Mouse (Mus musculus): Measurements from ENCODE around the gene Gm26657. TPM values are rescaled to one million over a fixed set of nuclear protein-coding genes. Genes with fewer than 3 reads are reported as not detected.

Gene Gm26657
- not detected in 2 replicates for polyA plus RNA-seq (2016; fragmentation: Nextera tagmentation; extraction: Ambion mirVana)

GRCm38 (mm10) chr4:56740020-56740485 lies at the start of gene Gm26657:
Gm26657 (plus strand) TSS chr4:56740070.
- no peak within 1 kb of the TSS for H3K4me3 ChIP-seq (replicated peaks)
- no peaks in the 10 kb centered on the region for H3K4me1 ChIP-seq
- H3K27me3 ChIP-seq, result no peaks in the 10 kb centered on the region
- WGBS, result 89% methylated on average over 18 of the region's 18 CpGs
- H3K36me3 ChIP-seq (replicated peaks), result peaks cover 11% of the 10 kb centered on the region
- H3K4me2 ChIP-seq, result no peak within 1 kb of the TSS
- H3K27ac ChIP-seq, result no peak within 1 kb of the TSS
- ATAC-seq (ENCODE audit: low FRiP score), result no peak
- H3K9ac ChIP-seq, result no peak within 1 kb of the TSS
- peaks cover 4% of the 10 kb centered on the region; the same call in 1 of the 2 replicates for H3K9me3 ChIP-seq

GRCm38 (mm10) chr4:56696401-56696800 lies 43.5 kb upstream of the Gm26657 start:
- Histone ChIP-seq H3K27ac (no peak overlapping the region), H3K4me1 (no peaks in the 10 kb centered on the region), H3K4me2 (no peak overlapping the region), H3K27me3 (no peaks in the 10 kb centered on the region), H3K9me3 (no peaks in the 10 kb centered on the region), H3K9ac (no peak overlapping the region), H3K36me3 (replicated peaks) (no peaks in the 10 kb centered on the region), H3K4me3 (replicated peaks) (no peak overlapping the region)
- 78% methylated on average over 7 of the region's 7 CpGs for WGBS
- ATAC-seq (ENCODE audit: low FRiP score), result no peak

GRCm38 (mm10) chr4:56698671-56699070 lies 41.2 kb upstream of the Gm26657 start:
- Histone ChIP-seq H3K27ac (no peak overlapping the region), H3K4me3 (replicated peaks) (no peak overlapping the region), H3K9me3 (no peaks in the 10 kb centered on the region), H3K9ac (no peak overlapping the region), H3K4me1 (peaks cover 7% of the 10 kb centered on the region), H3K4me2 (no peak overlapping the region), H3K27me3 (no peaks in the 10 kb centered on the region), H3K36me3 (replicated peaks) (no peaks in the 10 kb centered on the region)
- 79% methylated on average over 5 of the region's 5 CpGs for WGBS
- no peak for ATAC-seq (ENCODE audit: low FRiP score)

- Histone ChIP-seq H3K4me3 (replicated peaks) (no peak overlapping the region), H3K4me2 (peak overlapping the region; percentile 17; the same call in 1 of the 2 replicates), H3K9me3 (no peaks in the 10 kb centered on the region), H3K27me3 (peaks cover 5% of the 10 kb centered on the region; the same call in 1 of the 2 replicates), H3K4me1 (peaks cover 12% of the 10 kb centered on the region), H3K27ac (no peak overlapping the region), H3K36me3 (replicated peaks) (no peaks in the 10 kb centered on the region), H3K9ac (no peak overlapping the region)
- 1% methylated on average over 10 of the region's 10 CpGs for WGBS
- ATAC-seq (ENCODE audit: low FRiP score), result no peak
Observed at GRCm38 (mm10) chr4:56702234-56702633, 37.6 kb upstream of the Gm26657 start.

GRCm38 (mm10) chr4:56713155-56713554 lies 26.7 kb upstream of the Gm26657 start:
- Histone ChIP-seq H3K4me3 (replicated peaks) (no peak overlapping the region), H3K36me3 (replicated peaks) (no peaks in the 10 kb centered on the region), H3K9me3 (no peaks in the 10 kb centered on the region), H3K27ac (no peak overlapping the region), H3K4me1 (peaks cover 8% of the 10 kb centered on the region; the same call in 1 of the 2 replicates), H3K4me2 (no peak overlapping the region), H3K9ac (no peak overlapping the region), H3K27me3 (no peaks in the 10 kb centered on the region)
- ATAC-seq (ENCODE audit: low FRiP score), result no peak
- WGBS, result 86% methylated on average over 3 of the region's 3 CpGs

GRCm38 (mm10) chr4:56716801-56717200 lies 23.1 kb upstream of the Gm26657 start:
- whole genome bisulfite sequencing, result 63% methylated on average over 5 of the region's 5 CpGs
- no peaks in the 10 kb centered on the region for H3K36me3 ChIP-seq (replicated peaks)
- H3K4me3 ChIP-seq (replicated peaks), result no peak overlapping the region
- H3K4me1 ChIP-seq, result no peaks in the 10 kb centered on the region
- H3K9ac ChIP-seq, result no peak overlapping the region
- no peaks in the 10 kb centered on the region for H3K27me3 ChIP-seq
- H3K27ac ChIP-seq, result no peak overlapping the region
- H3K9me3 ChIP-seq, result no peaks in the 10 kb centered on the region
- no peak overlapping the region for H3K4me2 ChIP-seq
- ATAC-seq (ENCODE audit: low FRiP score), result no peak

GRCm38 (mm10) chr4:56717932-56718331 lies 21.9 kb upstream of the Gm26657 start:
- no peak for ATAC-seq (ENCODE audit: low FRiP score)

GRCm38 (mm10) chr4:56718573-56719442 lies 21.1 kb upstream of the Gm26657 start:
- Histone ChIP-seq H3K36me3 (replicated peaks) (no peaks in the 10 kb centered on the region), H3K27ac (no peak overlapping the region), H3K4me3 (replicated peaks) (no peak overlapping the region), H3K4me1 (no peaks in the 10 kb centered on the region), H3K4me2 (no peak overlapping the region), H3K27me3 (no peaks in the 10 kb centered on the region), H3K9me3 (no peaks in the 10 kb centered on the region), H3K9ac (no peak overlapping the region)
- ATAC-seq (ENCODE audit: low FRiP score), result no peak
- WGBS, result 77% methylated on average over 12 of the region's 12 CpGs

More at GRCm38 (mm10) chr4:56717932-56718331, 21.9 kb upstream of the Gm26657 start:
- no peak overlapping the region for H3K27ac ChIP-seq
- no peak overlapping the region for H3K4me3 ChIP-seq (replicated peaks)
- no peak overlapping the region for H3K4me2 ChIP-seq
- WGBS, result 86% methylated on average over 3 of the region's 3 CpGs
- no peaks in the 10 kb centered on the region for H3K36me3 ChIP-seq (replicated peaks)
- H3K9me3 ChIP-seq, result no peaks in the 10 kb centered on the region
- no peaks in the 10 kb centered on the region for H3K4me1 ChIP-seq
- no peaks in the 10 kb centered on the region for H3K27me3 ChIP-seq
- no peak overlapping the region for H3K9ac ChIP-seq

GRCm38 (mm10) chr4:56719456-56719855 lies 20.4 kb upstream of the Gm26657 start:
- H3K36me3 ChIP-seq (replicated peaks), result no peaks in the 10 kb centered on the region

GRCm38 (mm10) chr4:56720403-56720802 lies 19.5 kb upstream of the Gm26657 start:
- no peaks in the 10 kb centered on the region for H3K4me1 ChIP-seq
- no peak for ATAC-seq (ENCODE audit: low FRiP score)
- H3K4me2 ChIP-seq, result no peak overlapping the region
- H3K9me3 ChIP-seq, result no peaks in the 10 kb centered on the region
- no peaks in the 10 kb centered on the region for H3K36me3 ChIP-seq (replicated peaks)
- no peak overlapping the region for H3K4me3 ChIP-seq (replicated peaks)
- no peak overlapping the region for H3K27ac ChIP-seq
- H3K9ac ChIP-seq, result no peak overlapping the region
- WGBS, result 90% methylated on average over 9 of the region's 9 CpGs
- H3K27me3 ChIP-seq, result no peaks in the 10 kb centered on the region

More at GRCm38 (mm10) chr4:56719456-56719855, 20.4 kb upstream of the Gm26657 start:
- WGBS, result 75% methylated on average over 9 of the region's 9 CpGs
- no peak for ATAC-seq (ENCODE audit: low FRiP score)
- no peaks in the 10 kb centered on the region for H3K27me3 ChIP-seq
- H3K4me3 ChIP-seq (replicated peaks), result no peak overlapping the region
- no peaks in the 10 kb centered on the region for H3K4me1 ChIP-seq
- H3K4me2 ChIP-seq, result no peak overlapping the region
- no peaks in the 10 kb centered on the region for H3K9me3 ChIP-seq
- no peak overlapping the region for H3K27ac ChIP-seq
- no peak overlapping the region for H3K9ac ChIP-seq

- 29% methylated on average over 3 of the region's 3 CpGs for WGBS
- no peak for ATAC-seq (ENCODE audit: low FRiP score)
Observed at GRCm38 (mm10) chr4:56721469-56721868, 18.4 kb upstream of the Gm26657 start.

GRCm38 (mm10) chr4:56722346-56722745 lies 17.5 kb upstream of the Gm26657 start:
- Histone ChIP-seq H3K9me3 (peaks cover 4% of the 10 kb centered on the region), H3K36me3 (replicated peaks) (no peaks in the 10 kb centered on the region), H3K4me3 (replicated peaks) (no peak overlapping the region), H3K4me2 (no peak overlapping the region), H3K9ac (no peak overlapping the region), H3K27ac (no peak overlapping the region), H3K4me1 (no peaks in the 10 kb centered on the region), H3K27me3 (no peaks in the 10 kb centered on the region)
- ATAC-seq (ENCODE audit: low FRiP score), result no peak
- WGBS, result 79% methylated on average over 6 of the region's 6 CpGs

More at GRCm38 (mm10) chr4:56721469-56721868, 18.4 kb upstream of the Gm26657 start:
- Histone ChIP-seq H3K4me3 (replicated peaks) (no peak overlapping the region), H3K9me3 (no peaks in the 10 kb centered on the region), H3K9ac (no peak overlapping the region), H3K27me3 (no peaks in the 10 kb centered on the region), H3K4me2 (no peak overlapping the region), H3K4me1 (no peaks in the 10 kb centered on the region), H3K27ac (no peak overlapping the region), H3K36me3 (replicated peaks) (no peaks in the 10 kb centered on the region)

GRCm38 (mm10) chr4:56723237-56723636 lies 16.6 kb upstream of the Gm26657 start:
- H3K27me3 ChIP-seq, result no peaks in the 10 kb centered on the region
- ATAC-seq (ENCODE audit: low FRiP score), result no peak
- no peak overlapping the region for H3K4me3 ChIP-seq (replicated peaks)
- H3K9me3 ChIP-seq, result peaks cover 7% of the 10 kb centered on the region
- H3K9ac ChIP-seq, result no peak overlapping the region
- WGBS, result 89% methylated on average over 6 of the region's 6 CpGs
- H3K36me3 ChIP-seq (replicated peaks), result no peaks in the 10 kb centered on the region
- no peak overlapping the region for H3K4me2 ChIP-seq
- H3K27ac ChIP-seq, result no peak overlapping the region
- no peaks in the 10 kb centered on the region for H3K4me1 ChIP-seq
